Mouse (Mus musculus) right cerebral cortex, postnatal 4 days (tissue): ENCODE measurements around the gene Fbxl5.

Experiments used
- DNase-seq: peaks from one replicate; pipeline ENCODE4 v3.0.0-alpha.2; 2022

The Fbxl5 gene

DNA sequence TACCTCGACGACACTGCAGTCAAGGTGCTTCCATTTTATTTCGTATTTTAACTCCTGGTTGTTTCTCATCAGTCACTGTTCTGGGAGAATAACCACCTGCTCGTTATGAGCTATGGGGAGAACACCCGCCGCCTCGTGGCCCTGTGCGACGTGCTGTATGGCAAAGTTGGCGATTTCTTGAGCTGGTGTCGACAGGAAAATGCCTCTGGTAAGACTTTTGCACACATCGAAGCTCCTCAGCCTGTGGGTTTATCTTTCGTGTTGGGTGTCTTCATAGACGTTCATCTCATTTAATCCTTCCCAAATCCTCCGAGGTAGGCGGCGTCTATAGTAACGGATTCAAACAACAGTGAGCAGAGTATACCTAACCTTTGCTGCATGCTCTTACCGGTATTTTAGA lies at the start of gene Fbxl5:
Gene Fbxl5, minus strand, starts transcription at position 101 of the 400 bp plus-strand sequence.
- no peak for DNase-seq

DNA sequence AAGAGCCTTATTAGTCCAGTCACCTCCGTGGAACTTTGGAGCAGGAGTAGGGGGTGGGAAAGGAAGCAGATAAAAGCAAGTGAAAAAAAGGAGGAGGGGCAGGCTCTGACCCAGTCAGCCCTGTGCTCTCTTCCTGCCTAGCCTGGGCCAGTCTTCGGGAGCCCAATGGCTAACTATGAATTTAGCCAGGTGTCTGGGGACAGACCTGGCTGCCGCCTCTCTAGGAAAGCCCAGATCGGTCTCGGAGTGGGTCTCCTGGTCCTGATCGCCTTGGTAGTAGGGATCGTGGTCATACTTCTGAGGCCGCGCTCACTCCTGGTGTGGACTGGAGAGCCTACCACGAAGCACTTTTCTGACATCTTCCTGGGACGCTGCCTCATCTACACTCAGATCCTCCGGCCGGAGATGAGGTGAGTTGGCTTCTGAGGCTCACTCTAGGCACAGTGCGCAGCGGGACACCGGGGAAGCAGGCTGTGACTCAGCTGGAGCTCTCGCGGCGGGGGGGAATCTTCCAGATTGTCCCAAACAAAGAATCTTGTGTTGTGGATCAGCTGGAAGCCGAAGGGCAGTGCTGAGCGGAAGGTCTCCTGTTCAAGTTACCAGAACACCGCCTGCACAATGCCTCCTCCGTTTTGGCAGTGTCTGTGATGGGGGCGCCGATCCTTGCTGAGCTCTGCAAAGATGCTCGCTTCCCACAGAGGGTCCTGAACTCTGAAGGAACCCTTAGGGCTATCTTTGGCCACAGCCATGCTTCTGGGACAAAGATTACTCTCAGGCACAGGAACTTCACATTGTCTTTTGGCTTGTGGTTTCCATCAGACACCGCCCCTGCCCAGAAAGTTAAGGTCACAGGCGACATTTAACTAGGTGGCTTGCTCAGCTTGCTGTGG lies 47.5 kb upstream of the Fbxl5 start:
- DNase-seq, result peak; percentile 23

GRCm38 (mm10) chr5:43868253-43868652 lies 46.8 kb upstream of the Fbxl5 start, which contains the start of gene Cd38:
Cd38 (plus strand) TSS chr5:43868553.
- no peak for DNase-seq

DNA sequence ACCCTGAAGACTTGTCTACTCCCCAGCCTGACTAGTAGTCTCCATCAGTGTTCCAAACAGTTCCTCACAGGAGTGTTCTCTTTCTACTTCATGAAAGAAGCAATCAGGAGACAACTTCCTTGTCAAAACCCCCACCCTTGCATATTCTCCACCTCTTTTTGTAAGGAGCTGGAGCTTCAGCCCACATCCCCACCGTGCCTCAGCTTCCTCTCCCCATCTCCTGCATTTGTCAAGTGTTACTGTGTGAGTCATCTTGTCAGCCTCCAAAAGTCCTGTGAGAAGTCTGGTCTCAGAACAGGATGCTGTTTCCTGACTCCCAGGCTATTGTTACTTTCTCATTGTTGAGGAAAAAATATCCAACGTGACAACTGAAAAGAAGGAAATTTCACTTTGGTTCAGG lies 43.9 kb upstream of the Fbxl5 start:
- DNase-seq, result no peak

GRCm38 (mm10) chr5:43863642-43864041 lies 42.2 kb upstream of the Fbxl5 start:
- DNase-seq, result no peak

DNA sequence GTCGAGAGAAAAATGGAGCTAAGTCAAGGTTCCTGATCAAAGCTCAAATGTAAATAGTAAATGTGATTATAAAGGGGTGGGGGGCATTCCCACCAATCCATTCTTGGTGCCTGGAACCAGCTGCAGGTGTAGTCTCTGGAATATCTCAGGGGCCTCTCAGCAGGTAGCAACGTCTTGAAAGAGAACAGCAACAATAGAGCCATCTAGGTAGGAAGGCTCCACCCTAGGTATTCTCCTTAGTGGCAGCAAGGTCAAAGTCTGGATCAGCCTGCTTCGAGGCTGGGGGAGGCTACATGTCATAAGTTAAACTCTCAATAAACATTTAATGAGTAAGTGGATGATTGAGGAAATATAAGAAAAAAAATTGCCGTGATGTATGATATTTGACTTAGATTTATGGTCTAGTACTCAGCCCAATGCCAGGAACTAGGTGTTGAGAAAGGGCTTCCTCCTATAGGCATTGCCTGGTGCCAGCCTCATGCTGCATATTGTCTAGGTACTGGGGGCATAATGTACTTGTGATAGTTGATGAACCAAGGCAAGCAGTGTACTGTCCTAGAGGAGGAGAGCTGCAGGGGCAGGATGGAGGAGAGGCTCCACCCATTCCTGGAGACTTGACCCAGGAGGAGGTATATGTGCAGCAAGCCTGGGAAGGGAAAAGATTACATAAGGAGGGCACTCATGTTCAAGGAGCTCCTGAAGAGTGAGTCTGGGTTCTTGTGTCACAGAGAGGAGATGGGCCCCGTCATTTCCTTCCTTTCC lies 39.4 kb upstream of the Fbxl5 start:
- DNase-seq, result no peak

- DNase-seq, result no peak
Observed at GRCm38 (mm10) chr5:43860096-43860495, 38.7 kb upstream of the Fbxl5 start.

DNA sequence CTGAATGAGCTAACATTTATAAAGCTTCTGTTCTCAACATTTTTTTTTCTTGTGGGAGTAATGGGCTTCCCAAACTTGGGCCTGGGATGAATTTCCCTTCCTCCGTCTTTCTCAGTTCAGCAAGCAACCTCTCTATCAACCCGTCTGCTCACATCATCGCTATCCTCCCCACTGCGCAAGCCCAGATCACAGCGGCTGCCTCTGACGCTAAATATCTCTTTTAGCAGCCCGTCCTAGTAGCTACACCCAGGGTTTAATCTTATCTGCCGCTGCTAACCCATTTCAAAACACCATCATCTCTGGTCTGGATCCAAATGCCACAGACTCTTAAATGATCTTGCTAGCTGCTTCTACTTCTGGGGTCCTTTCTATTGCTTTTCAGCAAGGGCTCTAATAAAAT lies 38.2 kb upstream of the Fbxl5 start:
- DNase-seq, result no peak

GRCm38 (mm10) chr5:43855769-43856168 lies 34.3 kb upstream of the Fbxl5 start:
- no peak for DNase-seq

- no peak for DNase-seq
Observed at GRCm38 (mm10) chr5:43853868-43854488, 32.5 kb upstream of the Fbxl5 start.

DNA sequence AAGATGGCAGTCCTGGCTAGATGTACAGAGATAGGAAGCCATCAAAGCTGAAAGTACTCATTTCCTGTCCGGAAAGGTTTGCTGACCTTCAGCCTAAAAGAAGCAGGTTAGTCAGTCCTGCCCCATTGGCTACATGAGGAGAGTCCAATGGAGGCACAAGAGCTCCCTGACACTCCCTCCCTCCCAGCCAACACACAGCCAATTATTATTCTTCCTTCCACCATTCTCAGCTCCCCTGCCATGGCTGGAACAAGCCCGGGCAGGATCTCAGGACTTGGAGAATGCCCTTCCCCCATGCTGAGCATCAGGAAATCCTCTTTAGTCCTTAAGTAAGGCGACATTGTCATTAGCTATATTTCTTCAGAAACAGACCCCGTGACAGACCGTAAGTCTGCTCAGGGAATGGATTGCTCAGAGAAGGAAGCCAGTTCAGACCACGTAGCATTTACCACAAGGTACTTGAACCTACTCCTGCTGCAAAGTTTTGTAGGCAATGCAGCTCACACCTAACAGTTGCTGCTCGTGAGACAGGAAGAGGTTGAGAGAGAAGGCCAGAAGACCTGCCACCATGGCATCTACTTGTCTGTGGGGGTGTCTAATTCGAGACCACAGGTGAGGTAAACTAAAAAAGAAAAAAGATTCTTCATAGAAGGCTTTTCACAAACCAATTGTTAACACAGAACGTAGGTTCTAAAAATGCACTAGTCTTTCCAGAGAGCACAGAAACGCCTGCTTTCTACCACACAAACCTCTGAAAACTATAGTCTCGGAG lies 31.8 kb upstream of the Fbxl5 start:
- DNase-seq, result no peak

DNA sequence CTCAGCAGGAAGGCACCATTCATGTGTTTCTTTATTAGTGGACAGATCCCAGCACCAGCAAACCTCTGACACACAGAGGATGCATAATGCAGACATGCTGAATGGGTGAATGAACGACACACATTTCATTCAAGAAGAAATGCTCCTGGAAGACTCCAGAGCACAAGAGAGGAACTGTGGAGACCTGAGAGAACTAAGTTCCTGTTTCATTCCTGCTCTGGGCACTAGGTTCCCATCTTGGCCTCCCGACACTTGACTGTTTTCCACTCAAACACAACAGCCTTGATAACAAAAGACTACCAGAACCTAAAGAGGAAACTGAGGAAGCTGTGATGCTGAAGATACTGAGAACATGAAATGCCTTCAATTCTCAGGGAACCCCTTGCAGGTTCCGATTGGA lies 26.8 kb upstream of the Fbxl5 start:
- DNase-seq, result no peak

GRCm38 (mm10) chr5:43847555-43847954 lies 26.1 kb upstream of the Fbxl5 start:
- DNase-seq, result no peak

DNA sequence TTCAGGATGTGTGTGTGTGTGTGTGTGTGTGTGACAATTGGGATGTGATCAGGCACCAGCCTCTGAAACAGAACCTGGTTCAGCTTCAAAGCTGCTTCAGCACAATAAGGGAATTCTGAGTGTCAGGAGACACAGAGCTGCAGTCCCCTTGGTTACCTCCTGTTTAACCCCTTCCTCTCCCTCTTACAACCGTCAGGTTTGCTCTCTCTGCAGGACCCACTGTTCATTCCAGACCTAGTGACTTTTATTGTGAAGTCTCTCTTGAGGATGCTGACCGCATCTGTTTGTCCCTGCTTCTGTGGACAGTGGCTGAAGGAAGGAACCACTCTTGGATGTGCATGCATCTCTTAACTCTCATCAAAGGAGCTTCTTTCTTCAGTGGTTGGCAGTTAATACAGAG lies 24.8 kb upstream of the Fbxl5 start:
- DNase-seq, result no peak

- DNase-seq, result no peak
Observed at GRCm38 (mm10) chr5:43845646-43846045, 24.2 kb upstream of the Fbxl5 start.

DNA sequence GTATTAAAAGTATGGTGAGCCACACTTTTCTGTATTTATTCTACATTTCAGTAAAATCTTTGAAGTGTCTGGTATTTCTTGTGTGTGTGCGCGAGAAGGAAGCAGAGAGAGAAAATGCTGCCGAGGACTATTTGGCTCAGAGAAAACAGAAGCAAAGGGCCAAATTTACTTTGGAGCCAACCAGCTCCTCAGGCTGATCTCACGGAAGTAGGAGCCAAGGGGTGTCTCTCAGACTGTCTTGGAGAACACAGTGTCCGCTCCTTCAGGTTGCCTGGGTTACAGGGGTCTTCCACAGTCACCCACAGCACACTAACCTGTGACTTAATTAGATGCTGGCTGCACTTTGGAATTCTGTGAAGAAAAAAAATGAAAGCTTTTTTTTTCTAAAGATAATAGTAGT lies 23.6 kb upstream of the Fbxl5 start:
- DNase-seq, result no peak

GRCm38 (mm10) chr5:43842576-43843155 lies 21.2 kb upstream of the Fbxl5 start:
- no peak for DNase-seq

DNA sequence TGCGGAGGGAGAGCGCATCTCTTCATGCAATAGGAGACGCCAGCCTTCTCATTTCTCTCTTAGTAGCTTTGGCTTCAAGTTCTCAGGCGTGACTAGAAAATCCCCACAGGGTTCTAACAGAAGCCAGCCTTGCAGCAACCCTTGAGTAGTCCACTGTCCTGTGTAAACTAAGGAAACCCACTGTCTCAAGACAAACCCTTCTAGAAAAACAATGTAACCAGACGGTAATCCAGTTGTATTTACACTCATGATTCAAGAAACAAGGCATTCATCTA lies 20.5 kb upstream of the Fbxl5 start:
- DNase-seq, result no peak

GRCm38 (mm10) chr5:43841144-43842010 lies 19.9 kb upstream of the Fbxl5 start:
- DNase-seq, result peak; percentile 25

DNA sequence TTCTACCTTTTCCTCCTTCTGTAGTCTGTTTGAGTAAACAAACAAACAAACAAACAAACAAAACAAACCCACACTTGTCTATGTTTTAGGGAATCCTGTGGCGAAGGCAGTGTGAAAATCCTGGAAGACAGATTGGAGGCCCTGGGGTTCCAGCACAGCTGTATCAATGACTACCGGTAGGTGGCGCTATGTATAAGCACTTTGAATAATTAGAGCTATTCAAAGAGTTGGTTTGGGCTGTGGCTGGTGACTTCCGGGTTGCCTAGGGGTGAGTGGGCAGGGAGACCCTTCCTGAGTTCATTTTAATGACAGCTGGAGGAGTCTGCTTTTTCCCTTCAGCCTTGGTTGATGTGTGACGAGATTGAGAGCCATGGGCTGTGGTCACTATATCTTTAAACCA lies 15.9 kb upstream of the Fbxl5 start:
- DNase-seq, result peak; percentile 34

- peak; percentile 6 for DNase-seq
Observed at GRCm38 (mm10) chr5:43836590-43836989, 15.2 kb upstream of the Fbxl5 start.

- no peak for DNase-seq
Observed at GRCm38 (mm10) chr5:43827366-43827765, 5.9 kb upstream of the Fbxl5 start.
